Mouse (Mus musculus) midbrain, embryonic 15.5 days (tissue): ENCODE measurements around the gene Il34. TPM values are rescaled to one million over a fixed set of nuclear protein-coding genes. Genes with fewer than 3 reads are reported as not detected.

Experiments
- ATAC-seq: fragments of 200-750 bp; cut with Nextera tagmentation; replicated peaks from 2 replicates; pipeline ENCODE4 v1.8.0; 2017; ENCODE audit warnings: moderate TSS enrichment
- H3K27ac ChIP-seq: fragments of 300-500 bp; sonication (generic); 2 replicates; pipeline ENCODE4 v1.5.1; 2015; ENCODE audit warnings: mild to moderate bottlenecking, inconsistent platforms
- H3K27me3 ChIP-seq: fragments of 300-500 bp; sonication (generic); replicated peaks from 2 replicates; pipeline ENCODE4 v1.6.1; 2015; ENCODE audit warnings: inconsistent platforms
- H3K36me3 ChIP-seq: fragments of 300-500 bp; sonication (generic); replicated peaks from 2 replicates; pipeline ENCODE4 v1.6.1; 2015; ENCODE audit warnings: inconsistent platforms
- H3K4me1 ChIP-seq: fragments of 300-500 bp; sonication (generic); 2 replicates; pipeline ENCODE4 v1.6.1; 2015; ENCODE audit warnings: inconsistent platforms
- H3K4me2 ChIP-seq: fragments of 300-500 bp; sonication (generic); 2 replicates; pipeline ENCODE4 v1.6.1; 2015; ENCODE audit warnings: inconsistent platforms, mild to moderate bottlenecking, moderate library complexity
- H3K4me3 ChIP-seq: fragments of 300-500 bp; sonication (generic); 2 replicates; pipeline ENCODE4 v1.5.1; 2015; ENCODE audit warnings: mild to moderate bottlenecking, inconsistent platforms
- H3K9ac ChIP-seq: fragments of 300-500 bp; sonication (generic); 2 replicates; pipeline ENCODE4 v1.6.1; 2015; ENCODE audit warnings: mild to moderate bottlenecking, inconsistent platforms
- H3K9me3 ChIP-seq: fragments of 300-500 bp; sonication (generic); 2 replicates; pipeline ENCODE4 v1.6.1; 2016; ENCODE audit warnings: inconsistent platforms
- WGBS: fragments of 180-500 bp; shearing (Covaris S2); methylation state at CpG from one replicate; pipeline ENCODE4 v1.1.7; 2015; ENCODE audit warnings: mixed read lengths; 5-methylcytosine and 5-hydroxymethylcytosine counted together
- polyA plus RNA-seq: library from polyadenylated mRNA; unstranded; fragments of >200 nt; fragmentation: Nextera tagmentation; extraction: Ambion mirVana; gene quantifications from 2 replicates; pipeline ENCODE4 v1.2.1, GENCODE M21; 2015

Gene Il34
- polyA plus RNA-seq, 1 experiment from 2014 or later = 6.9 TPM

- Histone ChIP-seq H3K9me3 (no peaks in the 10 kb centered on the region), H3K27me3 (no peaks in the 10 kb centered on the region), H3K4me1 (no peaks in the 10 kb centered on the region), H3K4me2 (no peak overlapping the region), H3K4me3 (no peak overlapping the region), H3K9ac (no peak overlapping the region), H3K27ac (no peak overlapping the region), H3K36me3 (peaks cover 15% of the 10 kb centered on the region)
- 75% methylated on average over 15 of the region's 15 CpGs for WGBS
- ATAC-seq = no peak
These were observed 63.8 kb downstream of the Il34 start for GRCm38 (mm10) chr8:110741816-110742451.

GRCm38 (mm10) chr8:110740629-110741175 is 65.0 kb downstream of the Il34 start:
- Histone ChIP-seq H3K4me1 (no peaks in the 10 kb centered on the region), H3K9ac (no peak overlapping the region), H3K4me3 (no peak overlapping the region), H3K36me3 (peaks cover 26% of the 10 kb centered on the region), H3K27ac (no peak overlapping the region), H3K9me3 (no peaks in the 10 kb centered on the region), H3K27me3 (no peaks in the 10 kb centered on the region), H3K4me2 (no peak overlapping the region)
- no peak for ATAC-seq
- WGBS = 91% methylated on average over 5 of the region's 5 CpGs

- no peak overlapping the region for H3K9ac ChIP-seq
- H3K4me3 ChIP-seq = no peak overlapping the region
- H3K36me3 ChIP-seq = peaks cover 38% of the 10 kb centered on the region
- H3K4me2 ChIP-seq = no peak overlapping the region
- H3K9me3 ChIP-seq = no peaks in the 10 kb centered on the region
- H3K27me3 ChIP-seq = no peaks in the 10 kb centered on the region
- H3K4me1 ChIP-seq = no peaks in the 10 kb centered on the region
- no peak overlapping the region for H3K27ac ChIP-seq
- no peak for ATAC-seq
- 93% methylated on average over 35 of the region's 35 CpGs for WGBS
These were observed 67.0 kb downstream of the Il34 start for GRCm38 (mm10) chr8:110738591-110739195.

- Histone ChIP-seq H3K36me3 (peaks cover 82% of the 10 kb centered on the region), H3K27me3 (no peaks in the 10 kb centered on the region), H3K4me1 (no peaks in the 10 kb centered on the region), H3K9ac (no peak overlapping the region), H3K4me3 (no peak overlapping the region), H3K4me2 (no peak overlapping the region), H3K27ac (no peak overlapping the region), H3K9me3 (no peaks in the 10 kb centered on the region)
- ATAC-seq = no peak
- 92% methylated on average over 8 of the region's 8 CpGs for whole genome bisulfite sequencing
These were observed 72.7 kb downstream of the Il34 start for GRCm38 (mm10) chr8:110733036-110733435.

- H3K36me3 ChIP-seq = peaks cover 67% of the 10 kb centered on the region
- WGBS = 92% methylated on average over 8 of the region's 8 CpGs
These were observed 74.3 kb downstream of the Il34 start for GRCm38 (mm10) chr8:110731346-110731859.

GRCm38 (mm10) chr8:110726893-110727292 is 78.8 kb downstream of the Il34 start:
- ATAC-seq = peak; percentile 19; the same call in 1 of the 2 replicates
- Histone ChIP-seq H3K9me3 (no peaks in the 10 kb centered on the region), H3K4me2 (no peak overlapping the region), H3K4me1 (peaks cover 50% of the 10 kb centered on the region), H3K27me3 (no peaks in the 10 kb centered on the region), H3K4me3 (no peak overlapping the region), H3K27ac (no peak overlapping the region), H3K36me3 (peaks cover 37% of the 10 kb centered on the region), H3K9ac (no peak overlapping the region)
- 6% methylated on average over 18 of the region's 18 CpGs for WGBS

More at GRCm38 (mm10) chr8:110731346-110731859, 74.3 kb downstream of the Il34 start:
- H3K4me2 ChIP-seq = no peak overlapping the region
- no peak overlapping the region for H3K4me3 ChIP-seq
- H3K27ac ChIP-seq = no peak overlapping the region
- H3K27me3 ChIP-seq = no peaks in the 10 kb centered on the region
- no peak overlapping the region for H3K9ac ChIP-seq
- H3K4me1 ChIP-seq = peaks cover 10% of the 10 kb centered on the region
- no peak for ATAC-seq
- H3K9me3 ChIP-seq = no peaks in the 10 kb centered on the region

GRCm38 (mm10) chr8:110725084-110725838 is 80.5 kb downstream of the Il34 start:
- Histone ChIP-seq H3K4me3 (no peak overlapping the region), H3K27ac (peak overlapping the region; percentile 56), H3K9me3 (no peaks in the 10 kb centered on the region), H3K9ac (no peak overlapping the region; the same call in 1 of the 2 replicates), H3K27me3 (no peaks in the 10 kb centered on the region), H3K4me2 (peak overlapping the region; percentile 74), H3K36me3 (peaks cover 24% of the 10 kb centered on the region), H3K4me1 (peaks cover 56% of the 10 kb centered on the region)
- ATAC-seq = no peak
- WGBS = 37% methylated on average over 7 of the region's 7 CpGs

- H3K27me3 ChIP-seq = no peaks in the 10 kb centered on the region
- ATAC-seq = no peak
- WGBS = 79% methylated on average over 3 of the region's 3 CpGs
These were observed 81.2 kb downstream of the Il34 start for GRCm38 (mm10) chr8:110724493-110724892.

GRCm38 (mm10) chr8:110722414-110723011 is 83.2 kb downstream of the Il34 start:
- 37% methylated on average over 11 of the region's 11 CpGs for WGBS
- H3K9me3 ChIP-seq = no peaks in the 10 kb centered on the region
- H3K4me2 ChIP-seq = peak overlapping the region; percentile 74
- H3K36me3 ChIP-seq = no peaks in the 10 kb centered on the region; the same call in 1 of the 2 replicates
- peak overlapping the region; percentile 81 for H3K4me3 ChIP-seq
- no peaks in the 10 kb centered on the region for H3K27me3 ChIP-seq
- H3K27ac ChIP-seq = peak overlapping the region; percentile 94
- peaks cover 72% of the 10 kb centered on the region for H3K4me1 ChIP-seq
- peak overlapping the region; percentile 95 for H3K9ac ChIP-seq
- ATAC-seq = peak; percentile 5; the same call in 1 of the 2 replicates

More at GRCm38 (mm10) chr8:110724493-110724892, 81.2 kb downstream of the Il34 start:
- peak overlapping the region; percentile 56 for H3K27ac ChIP-seq
- no peaks in the 10 kb centered on the region for H3K9me3 ChIP-seq
- no peak overlapping the region for H3K4me3 ChIP-seq
- peak overlapping the region; percentile 74 for H3K4me2 ChIP-seq
- H3K4me1 ChIP-seq = peaks cover 64% of the 10 kb centered on the region
- H3K36me3 ChIP-seq = peaks cover 16% of the 10 kb centered on the region
- H3K9ac ChIP-seq = no peak overlapping the region

GRCm38 (mm10) chr8:110721606-110722413 is 83.9 kb downstream of the Il34 start:
- peak; percentile 63 for ATAC-seq
- Histone ChIP-seq H3K9me3 (no peaks in the 10 kb centered on the region), H3K4me1 (peaks cover 67% of the 10 kb centered on the region), H3K4me3 (peak overlapping the region; percentile 81), H3K9ac (peak overlapping the region; percentile 95), H3K27ac (peak overlapping the region; percentile 94), H3K36me3 (no peaks in the 10 kb centered on the region), H3K4me2 (peak overlapping the region; percentile 74), H3K27me3 (no peaks in the 10 kb centered on the region)
- 1% methylated on average over 34 of the region's 59 CpGs for WGBS
